Mouse (Mus musculus): Measurements from ENCODE around the gene Olfr287. TPM values are rescaled to one million over a fixed set of nuclear protein-coding genes. Genes with fewer than 3 reads are reported as not detected.

Gene Olfr287
- total RNA-seq (2021): not detected
- long read RNA-seq, experiment 1: 0 reads
- long read RNA-seq, experiment 2: 0 reads

GRCm38 (mm10) chr15:98220877-98221276 lies at the start of gene Olfr287, which contains the start of gene Gm44579:
TSS of gene Olfr287 (minus strand) at chr15:98221056.
TSS of gene Gm44579 (minus strand) at chr15:98220977.
- no peak for DNase-seq

DNA sequence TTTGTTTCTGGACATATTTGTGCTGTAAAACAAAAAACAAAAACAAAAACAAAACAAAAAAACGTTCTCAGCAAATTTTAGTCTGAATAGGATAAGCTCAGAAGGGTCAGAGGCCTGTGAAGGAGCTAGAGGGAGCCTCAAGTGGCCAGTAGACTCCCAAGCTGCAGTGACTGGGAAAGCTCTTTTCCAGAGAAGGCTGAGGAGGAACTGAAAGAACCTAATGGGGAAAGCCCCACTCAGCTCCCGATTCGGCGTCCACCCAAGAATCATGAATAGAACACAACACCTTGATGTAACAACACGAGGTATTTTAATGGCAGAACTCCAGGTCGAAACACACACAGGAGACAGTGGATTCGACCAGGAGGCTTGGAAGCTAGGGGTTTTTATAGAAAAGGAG lies 36.9 kb upstream of the Olfr287 start:
- no peak for DNase-seq

- no peak for DNase-seq
Observed at GRCm38 (mm10) chr15:98257193-98257592, 36.3 kb upstream of the Olfr287 start, which contains the start of gene H1fnt. TSS of gene H1fnt (minus strand) at chr15:98257293.

- DNase-seq: no peak
Observed at GRCm38 (mm10) chr15:98256271-98256670, 35.4 kb upstream of the Olfr287 start.

GRCm38 (mm10) chr15:98235442-98235841 lies 14.6 kb upstream of the Olfr287 start:
- DNase-seq: no peak

- DNase-seq: no peak
Observed at GRCm38 (mm10) chr15:98234350-98234749, 13.5 kb upstream of the Olfr287 start, which contains the start of gene Olfr286. TSS of gene Olfr286 (minus strand) at chr15:98234450.

DNA sequence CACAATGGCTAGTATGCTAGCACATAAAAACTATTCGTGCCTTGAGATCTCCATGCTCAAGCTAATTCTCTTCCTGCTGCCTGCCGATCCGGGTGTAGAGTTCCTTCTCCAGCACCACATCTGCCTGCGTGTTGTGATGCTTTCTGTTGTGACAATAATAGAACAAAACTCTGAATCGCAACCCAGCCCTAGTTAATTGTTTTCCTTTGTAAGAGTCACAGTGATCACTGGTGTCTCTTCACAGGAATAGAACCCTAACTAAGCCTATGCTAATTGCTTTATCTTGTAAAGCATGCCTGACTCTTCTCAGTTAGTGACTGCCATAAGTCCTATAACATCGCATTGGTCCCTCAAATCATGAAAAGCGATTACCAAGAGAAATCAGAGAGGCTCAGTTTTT lies 5.2 kb upstream of the Olfr287 start:
- DNase-seq: no peak

DNA sequence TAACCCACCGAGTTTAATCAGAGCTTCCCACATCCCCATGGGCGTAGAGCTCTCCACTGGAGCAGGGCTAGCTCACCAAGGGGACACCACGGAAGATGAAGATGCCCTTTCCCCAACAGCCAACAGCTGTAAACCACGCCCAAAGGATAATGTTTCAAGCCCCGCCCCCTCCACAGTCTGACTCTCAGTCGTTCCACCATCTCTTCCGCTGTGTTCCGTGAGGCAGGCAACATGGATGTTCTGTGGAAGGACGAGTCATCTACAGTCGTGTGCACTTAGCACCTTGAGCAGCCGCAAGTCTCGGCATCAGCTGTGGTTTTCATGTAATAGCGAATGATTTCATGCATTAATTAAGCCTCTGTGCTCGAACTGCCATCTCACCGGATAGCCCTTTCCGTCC lies 4.8 kb upstream of the Olfr287 start:
- DNase-seq: no peak

DNA sequence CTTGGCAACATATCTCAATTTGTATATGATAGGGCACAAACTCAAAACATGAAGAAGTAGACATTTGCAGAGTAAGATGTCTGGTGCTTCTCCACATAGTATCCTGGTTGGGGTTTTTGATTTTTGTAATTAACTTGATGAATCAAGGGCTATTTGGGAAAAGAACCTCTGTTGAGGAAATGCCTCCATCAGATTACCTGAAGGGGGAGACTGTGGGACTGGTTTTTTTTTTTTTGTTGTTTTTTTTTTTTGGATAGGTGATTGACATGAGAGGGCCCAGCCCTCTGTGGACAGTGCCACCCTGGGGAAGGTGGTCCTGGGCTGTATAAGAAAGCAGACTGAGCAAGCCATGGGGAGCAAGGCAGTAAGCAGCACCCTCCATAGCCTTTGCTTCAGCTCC lies 1.5 kb upstream of the Olfr287 start:
- DNase-seq: no peak

GRCm38 (mm10) chr15:98214130-98214529 lies 6.7 kb downstream of the Olfr287 start:
- DNase-seq: no peak

GRCm38 (mm10) chr15:98213336-98213870 lies 7.5 kb downstream of the Olfr287 start:
- DNase-seq: no peak

DNA sequence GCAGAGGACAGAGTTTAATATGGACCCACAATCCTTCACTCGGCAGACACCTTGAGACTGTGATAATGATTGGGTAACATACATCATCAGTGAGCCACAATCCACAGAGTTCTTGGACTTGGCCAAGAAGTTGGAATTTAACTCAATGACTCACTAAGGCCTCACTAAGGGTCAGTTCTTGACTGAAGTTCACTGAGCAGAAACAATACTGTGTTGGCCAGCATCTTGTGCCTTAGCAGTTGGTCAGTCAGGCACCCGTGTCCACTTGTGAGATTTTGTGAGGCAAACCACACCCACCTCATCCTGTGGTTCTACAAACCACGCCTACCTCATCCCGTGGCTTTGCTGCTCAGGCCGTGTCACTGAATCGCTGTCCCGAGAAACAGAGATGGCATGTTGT lies 11.2 kb downstream of the Olfr287 start:
- no peak for DNase-seq

DNA sequence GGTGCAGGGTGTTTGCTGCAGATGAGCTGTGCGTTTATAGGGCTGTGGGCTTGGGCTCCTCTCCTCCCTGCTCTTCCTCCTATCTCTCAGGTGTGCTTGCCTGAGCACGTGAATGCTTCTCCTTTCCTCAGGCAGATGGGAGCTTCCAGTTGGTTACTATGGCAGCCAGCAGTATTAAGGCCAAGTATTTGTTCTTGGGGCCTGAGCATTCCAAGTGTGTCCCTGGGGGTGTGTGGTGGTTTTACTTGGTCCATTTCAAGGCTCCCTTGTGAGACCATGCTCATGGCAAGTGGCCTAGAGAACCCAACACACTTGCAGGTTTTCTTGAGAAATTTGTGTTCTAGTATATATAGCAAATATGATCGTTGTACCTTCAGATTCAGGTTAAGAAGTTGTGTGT lies 25.4 kb downstream of the Olfr287 start, which contains the start of gene Olfr288:
TSS of gene Olfr288 (minus strand) at position 101 of the 400 bp plus-strand sequence.
- no peak for DNase-seq

DNA sequence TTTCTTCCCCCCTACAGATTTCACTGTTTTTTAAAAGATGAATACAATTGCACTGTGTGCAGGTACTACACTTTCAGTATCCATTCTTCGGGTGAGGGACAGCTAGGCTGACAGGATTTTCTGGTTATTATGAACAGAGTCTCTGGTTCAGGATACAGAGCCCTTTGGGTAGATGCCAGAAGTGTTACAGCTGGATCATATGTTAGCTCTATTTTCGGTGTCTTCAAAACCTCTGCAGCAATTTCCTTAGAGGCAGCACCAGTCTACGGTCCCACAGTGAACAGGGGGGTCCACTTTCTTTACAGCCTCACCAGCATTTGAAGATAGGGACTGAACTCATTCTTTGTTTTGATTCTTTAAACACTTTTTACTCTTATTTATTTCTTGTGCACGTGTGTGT lies 36.4 kb downstream of the Olfr287 start:
- DNase-seq: no peak

GRCm38 (mm10) chr15:98181856-98182570 lies 38.8 kb downstream of the Olfr287 start:
- no peak for DNase-seq

DNA sequence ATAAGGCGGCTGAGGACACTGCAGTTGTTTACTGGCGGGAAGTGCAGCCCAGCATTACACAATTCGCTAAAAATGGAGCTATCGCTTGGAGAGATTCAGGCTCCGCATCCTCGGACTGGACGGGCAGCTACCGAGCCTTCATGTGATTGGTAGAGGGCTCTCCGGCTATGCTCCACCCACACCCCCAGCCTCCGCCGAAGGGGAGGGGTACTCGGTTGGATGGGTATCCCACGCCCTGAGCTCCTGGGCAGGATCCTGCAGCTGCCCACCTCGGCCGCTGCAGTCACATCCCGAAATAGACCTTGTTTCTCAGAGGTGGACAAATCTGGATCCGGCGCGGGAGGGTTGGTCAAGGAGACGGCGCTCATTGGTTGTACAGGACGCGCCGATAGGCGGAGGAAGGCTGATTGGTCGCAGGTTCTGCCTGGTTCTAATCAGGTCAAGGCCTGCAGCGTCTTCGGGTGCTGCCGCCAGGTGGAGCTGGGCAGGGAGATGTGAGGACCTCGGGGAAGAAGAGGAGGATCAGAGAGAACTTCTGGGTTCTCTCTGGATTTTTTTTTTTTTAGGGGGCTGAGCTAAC lies 39.6 kb downstream of the Olfr287 start:
- DNase-seq: peak; percentile 95 to 97

DNA sequence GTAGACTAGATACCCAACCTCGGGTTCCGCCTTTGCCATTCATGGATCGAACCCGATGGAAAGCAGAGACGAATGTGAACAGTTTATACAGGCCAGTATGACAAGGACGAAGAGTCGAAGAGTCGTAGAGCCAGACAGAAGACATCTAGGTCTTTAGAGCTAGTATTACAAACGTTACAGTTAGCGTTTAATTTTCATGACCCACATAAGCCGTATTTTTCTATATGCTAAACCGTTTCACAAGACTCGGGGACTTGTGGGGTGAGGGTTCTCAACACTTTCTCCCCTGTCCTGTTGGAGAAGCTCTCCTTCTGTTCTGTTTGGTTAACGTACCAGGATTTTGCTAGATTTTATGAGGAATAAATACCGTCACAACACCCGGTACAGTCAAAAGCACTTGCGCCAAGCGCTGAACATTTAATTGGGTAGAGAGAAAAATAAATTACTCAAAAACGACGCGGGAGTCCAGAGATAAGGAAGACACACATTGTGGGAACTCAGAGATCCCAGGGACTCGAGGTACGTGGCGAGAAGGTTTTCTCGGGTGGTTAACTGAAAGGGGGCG lies 40.2 kb downstream of the Olfr287 start:
- DNase-seq: no peak

- DNase-seq: no peak
Observed at GRCm38 (mm10) chr15:98177320-98177719, 43.5 kb downstream of the Olfr287 start.

DNA sequence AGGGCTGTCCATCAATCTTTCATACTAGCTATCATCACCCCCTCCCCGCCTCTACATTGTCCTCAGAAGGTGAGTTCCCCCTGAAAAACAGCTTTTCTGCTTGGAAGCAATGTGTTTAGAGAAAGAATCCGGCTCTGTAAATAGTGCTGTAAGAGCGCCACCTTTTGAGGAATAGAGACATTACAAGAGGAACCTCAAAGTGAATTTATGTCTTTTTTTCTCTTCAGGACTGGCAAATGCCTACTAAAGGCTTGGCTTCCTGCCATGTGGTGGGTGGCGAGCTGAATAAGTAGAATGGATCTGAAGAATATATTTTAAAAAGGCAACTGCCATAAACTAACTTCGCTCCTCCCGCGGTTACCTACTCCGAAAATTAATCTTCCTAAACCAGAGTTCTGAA lies 47.0 kb downstream of the Olfr287 start:
- peak; percentile 18 to 60 for DNase-seq

- no peak for DNase-seq
Observed at GRCm38 (mm10) chr15:98172113-98172512, 48.7 kb downstream of the Olfr287 start.

DNA sequence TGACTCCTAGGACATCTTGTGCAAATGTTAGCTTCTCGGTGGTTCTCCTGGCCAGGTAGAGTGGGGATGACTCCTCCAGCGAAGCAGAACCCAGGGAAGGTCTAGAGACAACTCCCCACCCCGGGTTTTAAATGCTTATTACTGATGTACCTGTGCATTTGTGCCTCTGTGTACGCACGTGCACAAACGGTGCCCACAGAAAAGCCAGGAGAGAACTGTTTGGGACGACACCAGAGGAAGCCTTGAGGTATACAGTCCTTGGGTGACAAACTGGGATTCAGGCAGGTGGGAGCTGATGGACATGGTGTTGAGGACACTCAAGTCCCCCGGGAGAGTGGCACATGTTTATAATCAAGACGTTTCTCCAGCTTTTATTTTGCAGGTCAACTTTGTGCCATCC lies 49.9 kb downstream of the Olfr287 start:
- no peak for DNase-seq

GRCm38 (mm10) chr15:98170365-98170764 lies 50.5 kb downstream of the Olfr287 start:
- peak in 1 of 2 experiments; percentile 29 for DNase-seq

GRCm38 (mm10) chr15:98168622-98169004 lies 52.2 kb downstream of the Olfr287 start:
- DNase-seq: no peak
